Mouse (Mus musculus) CH12F3 (cell line): ENCODE data around the gene Gm10447.

ENCODE experiments used
- in situ Hi-C: fragments of 300-500 bp; cut with MboI; formaldehyde crosslinking; loops from 2 replicates; pipeline ENCODE4 v1.14.3; 2020; ENCODE audit warnings: low sequenced_read_pairs

Gm10447 gene

DNA sequence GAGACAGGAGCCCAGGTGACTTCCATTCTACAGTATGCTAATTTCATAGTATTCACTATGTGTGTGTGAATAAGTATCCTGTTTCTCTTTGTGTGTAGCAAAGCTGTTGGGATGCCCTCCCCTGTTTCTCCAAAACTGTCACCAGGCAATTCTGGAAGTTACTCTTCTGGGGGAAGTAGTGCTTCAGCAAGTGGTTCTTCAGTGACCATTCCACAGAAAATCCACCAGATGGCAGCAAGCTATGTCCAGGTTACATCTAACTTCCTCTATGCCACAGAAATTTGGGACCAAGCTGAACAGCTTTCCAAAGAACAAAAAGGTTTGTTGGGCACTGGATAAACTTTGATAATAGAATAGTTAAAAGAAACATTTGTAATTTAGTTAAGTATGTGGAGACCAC lies 45.2 kb downstream of the Gm10447 start:
- in situ Hi-C loops, result no loop called here
